Mouse (Mus musculus): ENCODE data around the gene Gm10271.

DNA sequence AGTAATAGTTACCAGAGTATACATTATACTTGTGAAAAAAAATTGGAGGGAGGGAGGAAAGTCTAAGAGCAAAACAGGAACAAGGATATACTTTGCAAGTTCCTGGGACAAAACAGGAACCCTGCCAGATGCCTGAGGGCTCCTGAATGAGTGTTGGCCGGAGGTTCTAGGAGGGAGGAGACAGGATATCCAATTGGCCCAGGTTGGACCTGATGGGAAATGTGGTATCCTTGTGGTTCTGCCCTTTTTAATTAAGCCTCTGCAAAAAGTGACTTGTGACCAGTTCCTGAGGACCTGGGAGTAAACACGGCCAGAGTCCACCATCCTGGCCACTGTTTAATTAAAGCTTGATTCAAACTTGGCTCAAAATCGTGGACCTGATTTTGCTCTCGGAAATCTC lies 3.7 kb downstream of the Gm10271 start:
- TF ChIP-seq CTCF (conservative IDR thresholded peaks at IDR 0.05; ENCODE audit: insufficient read depth, insufficient read length, low read depth, low read length) (no peak), POLR2A (IDR thresholded peaks at IDR 0.05; ENCODE audit: low read depth, low read length) (no peak)
